Mouse (Mus musculus): ENCODE measurements around the gene Sub1. TPM values are rescaled to one million over a fixed set of nuclear protein-coding genes. Genes with fewer than 3 reads are reported as not detected.
A peak's percentile ranks its signal among the peaks of the same experiment; 100 is the strongest.

The Sub1 gene
- total RNA-seq, 2 experiments from 2014 or later, result 291 to 330 TPM

DNA sequence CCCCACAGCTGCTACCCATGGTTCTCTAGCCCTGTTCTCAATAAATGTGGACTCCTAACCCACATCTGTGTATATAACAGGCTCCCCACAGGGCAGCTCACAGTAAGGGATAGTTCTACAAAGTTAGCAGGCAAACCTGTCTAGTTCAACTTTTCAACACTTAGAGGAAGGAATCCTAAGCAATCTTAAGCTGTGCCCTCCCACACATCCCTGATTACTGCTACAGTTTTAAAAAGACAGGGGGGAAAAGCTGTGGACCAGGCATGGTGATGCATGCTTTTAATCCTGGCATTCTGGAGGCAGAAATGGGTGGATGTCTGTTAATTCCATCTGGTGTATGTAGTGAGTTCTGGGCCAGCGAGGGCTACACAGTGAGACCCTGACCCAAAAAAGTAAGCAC, 19.7 kb downstream of the Sub1 start:
- intact Hi-C loops (cut with DNase I), result loop anchor here (10.0 kb wide), 2 partner anchors 268 to 818 kb away; no protein-coding TSS in a partner anchor

GRCm38 (mm10) chr15:11975836-11976235, 20.9 kb downstream of the Sub1 start:
- intact Hi-C loops (cut with DNase I), result loop anchor here (10.0 kb wide), 2 partner anchors 269 to 819 kb away; no protein-coding TSS in a partner anchor
- DNase-seq (ENCODE audit: low spot score in 2 of 2), result no peak

More for the DNA sequence above, 19.7 kb downstream of the Sub1 start:
- DNase-seq (ENCODE audit: low spot score in 2 of 2), result peak in 1 of 2 experiments; percentile 57

DNA sequence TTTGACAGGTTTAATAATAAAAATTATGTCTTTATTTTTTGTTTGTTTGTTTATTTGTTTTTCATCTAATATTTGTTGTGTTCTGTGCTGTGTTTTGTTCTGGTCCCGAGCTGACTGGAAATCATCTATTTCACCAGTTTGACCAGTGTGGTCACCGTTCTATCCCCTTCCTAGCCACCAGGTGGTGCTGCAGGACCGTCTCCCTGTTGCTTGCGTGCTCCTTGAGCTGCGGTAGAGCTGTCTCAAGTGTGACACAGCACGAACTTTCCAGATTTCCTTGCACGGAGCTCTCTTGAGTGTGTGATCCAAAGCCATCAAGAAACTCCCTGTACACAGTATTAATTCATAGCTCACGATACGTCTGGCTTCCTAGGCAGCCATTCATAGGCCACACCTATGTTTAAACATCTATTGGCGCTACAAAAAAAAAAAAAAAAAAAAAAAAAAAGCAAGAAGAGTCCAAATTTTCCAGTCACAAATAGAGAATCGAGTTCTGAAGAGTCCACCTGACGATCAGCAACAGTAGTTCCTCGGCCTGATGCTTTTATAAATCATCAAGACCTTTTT, 24.8 kb downstream of the Sub1 start:
- peak; percentile 83 to 84 for DNase-seq (ENCODE audit: low spot score in 2 of 2)
- intact Hi-C loops (cut with DNase I), result loop anchor here (1.0 to 10.0 kb wide), 5 partner anchors 113 to 823 kb away; no protein-coding TSS in a partner anchor

- intact Hi-C loops (cut with DNase I), result loop anchor here (2.0 to 10.0 kb wide), 3 partner anchors 274 to 824 kb away; no protein-coding TSS in a partner anchor
- no peak for DNase-seq (ENCODE audit: low spot score in 2 of 2)
These were observed 26.2 kb downstream of the Sub1 start for GRCm38 (mm10) chr15:11970621-11971020.

DNA sequence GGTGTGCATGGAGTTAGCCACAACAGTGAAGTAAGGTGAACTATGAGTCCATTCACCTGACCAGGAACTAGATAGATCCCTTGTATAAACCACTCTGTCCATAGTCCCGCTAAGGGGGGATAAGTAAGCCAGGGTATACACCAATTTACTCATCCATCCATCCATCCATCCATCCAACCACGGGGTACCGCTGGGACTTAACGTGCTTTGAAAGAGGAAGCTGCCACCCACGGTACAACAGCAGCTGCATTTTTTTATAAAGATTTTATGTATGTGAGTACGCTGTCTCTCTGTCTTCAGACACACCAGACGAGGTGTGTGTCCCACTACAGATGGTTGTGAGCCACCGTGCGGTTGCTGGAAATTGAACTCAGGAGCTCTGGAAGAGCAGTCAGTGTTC, 27.9 kb downstream of the Sub1 start:
- no peak for DNase-seq (ENCODE audit: low spot score in 2 of 2)
- intact Hi-C loops (cut with DNase I), result no loop called here

- peak; percentile 46 to 50 for DNase-seq (ENCODE audit: low spot score in 2 of 2)
- intact Hi-C loops (cut with DNase I), result loop anchor here (1.0 to 2.0 kb wide), 3 partner anchors 214 to 558 kb away; no protein-coding TSS in a partner anchor
These were observed 30.4 kb downstream of the Sub1 start for GRCm38 (mm10) chr15:11966367-11966766.

GRCm38 (mm10) chr15:11965201-11965845, 31.5 kb downstream of the Sub1 start:
- no peak for DNase-seq (ENCODE audit: low spot score in 2 of 2)
- intact Hi-C loops (cut with DNase I), result no loop called here

- intact Hi-C loops (cut with DNase I), result loop anchor here (5.0 kb wide), 1 partner anchor 462 kb away; no protein-coding TSS in a partner anchor
These were observed 32.8 kb downstream of the Sub1 start for GRCm38 (mm10) chr15:11963791-11964525.

DNA sequence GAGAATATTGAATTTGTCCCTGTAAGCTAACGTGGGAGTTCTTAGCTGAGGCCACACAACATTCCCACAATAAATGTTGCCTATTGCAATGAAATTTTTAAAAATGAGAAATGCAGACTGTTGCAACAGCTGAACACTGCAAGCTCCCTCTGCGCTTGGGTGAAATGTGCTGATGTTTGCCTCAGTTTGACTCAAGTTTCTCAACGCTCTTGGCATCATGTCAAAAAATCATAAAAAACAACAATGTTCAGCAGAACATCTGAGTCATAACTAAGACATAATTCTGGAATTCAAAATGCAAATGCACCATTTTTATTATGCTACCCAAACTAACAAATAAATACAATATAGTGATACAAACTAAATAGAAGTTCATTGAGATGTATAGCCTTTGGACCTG, 37.1 kb downstream of the Sub1 start:
- no peak for DNase-seq (ENCODE audit: low spot score in 2 of 2)
- intact Hi-C loops (cut with DNase I), result loop anchor here (5.0 kb wide), 1 partner anchor 457 kb away; no protein-coding TSS in a partner anchor

More at GRCm38 (mm10) chr15:11963791-11964525, 32.8 kb downstream of the Sub1 start:
- no peak for DNase-seq (ENCODE audit: low spot score in 2 of 2)

DNA sequence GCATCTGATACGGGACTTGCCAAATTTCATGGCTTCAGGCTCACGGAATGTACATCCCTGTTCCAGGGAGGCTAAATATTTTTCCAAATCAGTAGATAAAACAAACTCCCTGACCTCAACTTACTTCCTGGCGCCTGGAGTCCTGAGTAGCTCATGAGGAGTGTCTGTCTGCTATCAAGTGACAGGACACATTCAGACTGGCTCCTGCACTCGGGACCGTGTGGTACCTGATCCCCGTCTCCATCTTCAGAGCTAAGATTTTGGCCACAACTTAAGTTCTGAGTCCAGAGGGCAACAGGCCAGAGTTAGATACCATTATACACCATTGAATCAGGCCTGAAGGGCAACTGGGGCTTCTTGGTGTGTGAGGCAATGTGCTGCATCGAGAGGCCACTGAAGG, 40.7 kb downstream of the Sub1 start:
- DNase-seq (ENCODE audit: low spot score in 2 of 2), result no peak
- intact Hi-C loops (cut with DNase I), result no loop called here

- no peak for DNase-seq (ENCODE audit: low spot score in 2 of 2)
- intact Hi-C loops (cut with DNase I), result no loop called here
These were observed 42.6 kb downstream of the Sub1 start for GRCm38 (mm10) chr15:11954190-11954589.

DNA sequence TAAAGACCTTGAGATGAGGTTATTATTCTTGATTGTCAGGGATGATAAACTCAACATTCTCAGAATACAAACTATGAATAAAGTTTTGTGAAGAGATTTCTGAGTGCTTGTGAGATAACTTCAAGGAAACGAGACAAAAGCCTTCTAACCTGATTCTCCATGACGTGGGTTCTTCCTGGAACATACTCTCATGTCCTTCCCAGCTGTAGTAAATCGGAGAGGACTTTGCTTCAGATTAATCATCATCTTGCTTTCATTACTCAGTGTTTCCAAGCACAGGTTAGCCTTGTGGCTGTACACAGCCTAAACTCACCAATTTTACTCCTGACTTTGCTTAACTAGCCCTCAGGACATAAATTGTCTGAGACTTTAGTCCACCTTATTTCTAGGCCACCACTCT, 44.6 kb downstream of the Sub1 start:
- DNase-seq (ENCODE audit: low spot score in 2 of 2), result no peak
- intact Hi-C loops (cut with DNase I), result no loop called here

- no peak for DNase-seq (ENCODE audit: low spot score in 2 of 2)
- intact Hi-C loops (cut with DNase I), result no loop called here
These were observed 45.6 kb downstream of the Sub1 start for GRCm38 (mm10) chr15:11951181-11951580.

DNA sequence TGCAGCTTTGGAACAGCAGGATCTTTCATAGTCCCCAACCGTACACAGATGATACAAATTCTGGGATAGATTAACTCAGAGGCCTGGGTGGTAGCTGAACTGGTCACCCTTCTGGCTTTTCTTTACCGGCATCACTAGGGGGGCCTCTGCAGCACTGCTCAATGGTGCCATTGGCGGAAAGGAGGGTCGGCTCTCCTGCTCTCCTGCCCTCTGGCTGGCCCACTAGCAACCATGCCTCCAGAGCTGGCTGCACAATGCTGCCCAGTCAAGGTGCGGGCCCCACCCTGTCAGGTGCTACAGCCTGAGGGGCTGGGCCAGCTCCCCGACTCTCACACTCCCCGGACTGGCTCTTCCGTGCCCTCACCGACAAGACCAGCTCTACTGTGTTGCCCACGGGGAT, 46.6 kb downstream of the Sub1 start:
- no peak for DNase-seq (ENCODE audit: low spot score in 2 of 2)
- intact Hi-C loops (cut with DNase I), result no loop called here

DNA sequence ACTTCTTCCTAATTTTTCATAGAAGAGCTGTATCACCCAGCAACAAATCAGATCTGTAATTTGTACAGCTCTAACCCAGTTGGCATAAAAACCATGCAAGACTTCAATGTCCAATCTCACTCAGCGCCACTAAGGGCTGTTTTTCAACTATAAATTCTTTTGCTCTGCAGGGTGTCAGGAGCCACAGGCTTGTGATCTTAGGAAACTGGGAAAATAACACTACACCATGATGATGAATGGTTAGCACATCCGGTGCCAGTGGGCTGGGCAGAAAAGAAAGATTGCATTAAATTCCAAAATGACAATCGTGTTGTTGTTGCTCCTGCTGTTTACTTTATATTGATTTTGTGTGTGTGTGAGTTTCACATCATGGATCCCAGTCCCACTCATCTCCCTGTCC, 47.3 kb downstream of the Sub1 start:
- no peak for DNase-seq (ENCODE audit: low spot score in 2 of 2)
- intact Hi-C loops (cut with DNase I), result no loop called here

DNA sequence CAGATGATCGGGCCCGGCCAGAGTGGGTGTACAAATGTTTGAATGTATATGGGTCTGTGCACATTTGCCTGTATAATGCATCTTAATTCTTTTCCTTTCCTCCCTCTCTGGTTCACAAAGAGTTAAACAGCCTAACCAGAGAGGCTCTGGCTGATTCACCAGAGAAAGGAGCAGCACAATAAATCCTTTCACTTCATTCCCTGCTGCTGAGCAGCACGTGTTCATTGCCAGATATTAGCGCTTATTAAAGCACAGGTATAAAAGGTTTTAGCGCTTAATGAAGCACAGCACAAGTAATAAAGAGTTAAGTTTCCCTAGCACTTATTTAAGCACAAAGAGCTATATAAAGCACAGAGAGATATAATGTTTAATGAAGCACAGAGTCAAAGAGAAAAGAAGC, 55.9 kb downstream of the Sub1 start:
- intact Hi-C loops (cut with DNase I), result no loop called here
- no peak for DNase-seq (ENCODE audit: low spot score in 2 of 2)

Other genes starting within 250 kb of the Sub1 start
- 10 to 100 TPM; 10.2 to 12.8 TPM for gene Npr3, start 89.7 kb downstream of the Sub1 start, total RNA-seq (2021)
- gene Zfr, start 120.8 kb upstream of the Sub1 start, total RNA-seq (2021), result 100 to 1,000 TPM; 353 to 361 TPM
- 10 to 100 TPM; 40.7 to 41.0 TPM for gene Mtmr12, start 208.0 kb upstream of the Sub1 start, total RNA-seq (2021)